ENCODE assay signal across 1 mouse cellular context in the genomic region with DNA sequence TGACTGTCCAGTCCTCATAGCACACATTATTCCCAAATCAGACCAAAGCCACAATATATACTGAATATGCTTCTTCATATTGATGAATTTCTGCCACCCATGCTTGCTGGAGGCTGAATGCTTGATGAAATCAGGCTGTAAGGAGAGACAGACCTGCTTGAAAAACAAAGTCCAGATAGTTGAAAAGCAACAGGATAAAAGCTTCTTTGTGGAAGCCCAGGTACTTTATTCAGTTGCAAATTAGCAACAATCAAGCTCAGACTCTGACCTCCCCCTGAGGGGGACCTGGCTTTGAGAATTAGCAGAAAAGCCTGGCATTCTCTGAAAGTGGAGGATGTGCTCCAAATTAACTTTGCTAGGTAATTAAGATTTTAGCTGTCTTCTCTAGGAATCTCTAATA. TPM values are rescaled to one million over a fixed set of nuclear protein-coding genes. Genes with fewer than 3 reads are reported as not detected.
"Had no signal": no experiment of that assay in that cellular context is flagged by ENCODE, and none has a peak within 500 bp of the region (broad histone marks: within the 10 kb centered on the region; RNA-seq: fewer than 3 reads in every experiment).

No protein-coding gene starts in this region.

RNA-seq across cellular contexts. Expression of a gene that starts 22.6 kb away (rescaled TPM):
- polyA plus RNA-seq: inflammation-experienced regulatory T-cells, adult 6 months had no signal
